Mouse (Mus musculus) heart, adult 8-10 months (tissue): Measurements from ENCODE around the gene Nme4. TPM values are rescaled to one million over a fixed set of nuclear protein-coding genes. Genes with fewer than 3 reads are reported as not detected.
A peak's percentile ranks its signal among the peaks of the same experiment; 100 is the strongest.
"Not testable (repeated sequence)": the region's sequence is repeated elsewhere in the genome, so short reads cannot be mapped to it uniquely, and the experiment has no call there.

Experiments
- DNase-seq: peaks from one replicate; pipeline ENCODE4 v3.0.0; 2022; ENCODE audit warnings: low spot score
- total RNA-seq, 4 experiments: library from RNA; stranded (reverse); gene quantifications; 2 replicates each; pipeline ENCODE4 v1.2.4; 2022

The Nme4 gene
- 1 to 10 TPM; 5.0 to 7.6 (median 5.9) TPM for total RNA-seq

DNA sequence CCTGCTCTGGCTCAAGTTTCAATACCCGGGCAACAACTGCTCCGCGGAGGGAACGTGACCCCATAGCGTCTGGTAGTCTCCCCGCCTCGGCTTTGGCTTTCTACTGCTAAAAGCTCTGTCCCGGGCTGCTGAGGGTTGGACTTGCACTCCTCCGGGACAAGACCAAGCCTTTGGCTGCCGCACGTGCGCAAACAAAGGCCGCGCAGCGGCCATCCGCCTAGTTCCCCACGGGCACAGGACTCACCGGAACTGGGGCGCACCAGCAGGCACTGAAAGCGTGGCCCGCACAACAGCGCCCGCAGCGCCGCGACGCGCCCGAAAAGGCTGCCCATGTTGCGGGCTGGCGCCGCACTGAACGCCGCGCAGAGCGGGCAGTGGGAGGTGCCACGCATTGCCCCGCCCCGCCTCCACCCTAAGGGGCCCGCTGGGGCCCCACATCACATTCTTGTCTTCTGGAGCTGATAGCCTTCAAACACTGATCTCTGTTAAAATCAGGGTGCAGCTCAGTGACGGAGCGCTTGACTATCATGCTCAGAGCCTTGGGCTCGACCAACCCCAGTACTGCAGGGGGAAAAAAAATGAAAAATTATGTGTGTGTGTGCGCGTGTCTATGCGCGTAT is at the start of gene Nme4:
TSS of gene Nme4 (minus strand) at position 482 of the 620 bp plus-strand sequence.
- DNase-seq, result no peak

DNA sequence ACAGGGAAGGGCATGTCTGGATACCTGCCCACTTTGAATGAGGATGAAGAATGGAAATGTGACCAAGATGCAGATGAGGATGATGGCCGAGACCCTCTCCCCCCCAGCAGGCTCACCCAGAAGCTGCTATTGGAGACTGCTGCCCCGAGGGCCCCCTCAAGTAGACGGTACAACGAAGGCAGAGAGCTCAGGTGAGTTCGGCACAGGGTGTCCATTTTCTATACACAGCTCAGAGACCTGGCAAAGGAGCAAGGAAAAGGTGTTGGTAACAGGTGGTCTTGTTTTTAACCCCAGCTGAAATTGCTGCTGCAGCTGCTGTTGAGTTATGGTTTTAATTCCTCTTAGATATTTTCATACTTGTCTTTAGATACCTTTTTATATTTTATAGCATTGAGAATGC is 48.0 kb upstream of the Nme4 start:
- no peak for DNase-seq

DNA sequence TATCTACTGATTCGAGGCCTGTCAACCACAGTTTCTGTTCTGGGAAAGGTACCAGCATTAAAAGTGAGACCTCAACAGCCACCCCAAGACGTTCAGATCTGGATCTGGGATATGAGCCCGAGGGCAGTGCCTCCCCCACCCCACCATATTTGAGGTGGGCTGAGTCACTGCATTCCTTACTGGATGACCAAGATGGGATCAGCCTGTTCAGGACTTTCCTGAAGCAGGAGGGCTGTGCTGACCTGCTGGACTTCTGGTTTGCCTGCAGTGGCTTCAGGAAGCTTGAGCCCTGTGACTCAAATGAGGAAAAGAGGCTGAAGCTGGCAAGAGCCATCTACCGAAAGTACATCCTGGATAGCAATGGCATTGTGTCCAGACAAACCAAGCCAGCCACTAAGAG is 47.4 kb upstream of the Nme4 start:
- no peak for DNase-seq

DNA sequence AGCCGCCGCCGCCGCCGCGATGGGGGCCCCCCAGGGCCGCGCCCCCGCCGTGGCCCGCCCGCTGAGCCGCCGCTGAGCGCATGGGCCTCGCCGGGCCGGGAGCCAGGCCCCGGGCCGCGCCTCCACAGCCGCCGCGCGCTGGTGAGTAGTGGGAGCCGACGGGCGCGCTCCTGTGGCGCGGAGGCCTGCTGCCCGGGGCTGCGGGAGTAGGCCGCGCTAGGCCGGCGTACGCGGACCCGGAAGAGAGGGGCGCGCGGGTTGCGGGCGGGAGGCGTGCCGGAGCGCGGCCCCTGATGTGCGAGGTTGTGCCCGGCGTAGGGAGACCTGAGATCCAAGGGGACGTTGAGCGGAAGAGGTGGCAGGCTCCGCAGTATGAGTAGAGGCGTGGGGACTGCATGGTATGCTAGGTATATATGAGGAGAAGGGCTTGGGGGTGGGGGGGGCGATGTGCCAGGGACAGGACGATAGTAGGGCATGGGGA is 43.5 kb upstream of the Nme4 start:
- no peak for DNase-seq

DNA sequence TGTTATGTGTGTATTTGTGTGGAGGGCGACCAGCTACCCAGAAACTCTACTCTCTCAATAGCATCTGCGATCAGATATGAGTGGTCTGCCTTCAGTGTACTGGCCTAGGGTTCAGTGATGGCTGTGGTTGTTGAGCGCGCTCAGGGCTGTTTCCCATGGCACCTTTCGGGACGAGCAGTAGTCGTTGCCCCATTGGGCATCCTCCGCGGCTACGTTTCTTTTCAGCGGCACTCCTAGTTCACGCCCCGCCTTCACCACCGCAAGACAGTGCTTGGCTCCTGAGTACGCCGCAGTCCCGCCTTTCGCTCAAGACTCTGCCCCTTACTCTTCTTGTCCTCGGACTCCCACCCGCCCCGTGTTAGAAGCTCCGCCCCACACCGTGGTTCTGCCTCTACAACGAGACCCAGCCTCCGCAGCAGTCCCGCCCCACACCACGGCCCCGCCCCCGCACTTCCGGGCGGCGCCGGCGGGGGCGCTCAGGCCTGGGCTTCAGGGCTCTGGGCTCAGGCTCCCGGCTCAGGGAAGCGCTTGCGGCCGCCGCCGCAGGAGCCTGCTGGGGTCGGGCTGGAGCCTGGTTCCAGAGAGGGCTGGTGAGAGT is 42.9 kb upstream of the Nme4 start, which contains the start of gene Axin1:
TSS of gene Axin1 (plus strand) at position 450 of the 598 bp plus-strand sequence.
- peak; percentile 89 for DNase-seq

DNA sequence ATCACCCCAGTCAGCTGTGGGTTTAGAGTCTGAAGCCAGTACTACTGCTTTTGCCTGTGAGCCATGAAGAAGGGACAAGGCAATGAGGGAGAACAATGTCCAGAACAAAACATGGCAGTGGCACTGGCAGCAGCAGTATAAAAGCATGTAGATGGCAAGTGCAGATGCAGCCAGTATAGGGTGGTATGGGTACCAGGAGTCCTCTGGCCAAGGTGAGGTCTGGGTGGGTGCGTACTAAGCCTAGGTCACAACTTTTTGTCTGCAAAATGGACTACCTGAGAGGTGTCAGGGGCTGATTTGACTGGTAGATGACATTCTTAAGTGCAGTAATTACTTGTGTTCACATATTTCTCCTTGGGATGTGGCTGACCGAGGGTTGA is 42.3 kb upstream of the Nme4 start:
- no peak for DNase-seq

DNA sequence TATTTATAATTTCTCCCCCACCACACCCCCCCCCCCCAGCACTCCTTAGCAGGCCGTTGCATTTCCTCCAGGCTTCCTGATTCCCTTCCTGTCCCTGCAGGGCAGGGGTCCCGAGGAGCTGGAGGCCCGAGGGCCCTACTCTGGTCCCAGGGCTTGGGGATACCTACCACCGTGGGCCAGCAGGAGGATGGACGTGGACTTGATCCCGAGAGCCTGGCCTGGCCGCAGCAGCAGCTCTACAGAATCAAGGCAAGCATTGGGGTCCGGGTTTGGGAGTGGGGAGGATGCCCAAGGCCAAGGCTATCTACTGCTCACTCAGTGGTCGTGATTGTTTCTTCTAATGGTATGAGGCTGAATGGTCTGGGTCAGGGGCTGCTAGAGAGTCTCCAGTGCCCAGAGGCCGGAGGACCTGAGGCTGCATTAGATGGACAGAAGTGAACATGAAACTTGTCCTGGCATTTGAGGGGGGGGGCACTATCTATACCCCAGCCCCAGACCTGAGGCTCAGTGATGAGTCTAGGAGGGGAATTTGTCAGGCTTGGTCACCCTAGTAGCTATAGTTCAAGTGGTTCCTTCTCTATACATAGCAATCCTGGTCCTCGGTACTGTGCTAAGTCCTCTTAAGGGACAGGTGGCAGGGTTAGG is 41.8 kb upstream of the Nme4 start:
- no peak for DNase-seq

DNA sequence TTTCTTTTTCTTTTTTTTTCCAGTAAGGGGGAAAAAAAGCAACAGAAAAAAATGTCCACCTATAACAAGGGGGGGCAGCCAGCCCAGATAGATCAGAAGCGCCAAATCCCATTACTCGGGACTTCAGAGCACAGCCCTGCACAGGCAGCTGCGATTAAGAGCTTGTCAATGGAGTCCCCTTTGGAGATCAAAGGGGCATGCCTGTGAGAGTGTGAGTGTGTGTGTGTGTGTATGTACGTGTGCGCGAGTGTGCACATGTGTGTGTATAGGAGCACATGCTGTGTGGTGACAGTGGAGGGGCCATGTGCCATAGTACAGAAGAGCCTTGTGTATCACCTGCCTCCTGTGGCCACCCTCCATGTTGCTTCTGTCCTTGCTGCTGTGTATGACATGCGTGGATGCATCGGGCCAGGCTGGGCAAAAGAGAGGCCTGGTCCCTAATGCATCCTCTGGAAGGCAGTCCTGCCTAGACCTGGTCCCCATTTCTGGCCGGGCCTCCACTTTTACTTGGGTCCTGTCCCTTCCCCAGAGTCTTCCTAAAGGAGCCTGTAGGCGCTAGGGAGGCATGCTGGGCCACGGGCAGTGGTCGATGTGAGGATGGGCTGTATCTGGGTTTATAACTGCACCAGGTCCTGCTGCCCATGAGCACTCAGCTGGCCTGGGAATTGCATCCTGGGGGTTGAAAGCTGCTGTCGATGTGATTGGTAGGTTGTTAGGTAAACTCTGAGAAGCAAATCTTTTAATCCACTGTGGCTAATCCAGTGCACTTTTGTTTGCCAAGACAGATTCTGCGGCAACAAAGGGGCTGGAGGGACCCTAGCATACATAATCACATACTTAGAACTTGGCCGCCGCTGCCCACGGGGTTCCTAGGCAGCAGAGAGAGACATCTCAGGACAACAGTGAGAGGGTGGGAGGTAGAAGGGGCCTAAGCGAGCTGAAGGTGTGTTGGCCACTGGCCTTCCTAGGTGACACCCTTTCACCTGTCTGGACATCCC is 36.8 kb upstream of the Nme4 start:
- no peak for DNase-seq

DNA sequence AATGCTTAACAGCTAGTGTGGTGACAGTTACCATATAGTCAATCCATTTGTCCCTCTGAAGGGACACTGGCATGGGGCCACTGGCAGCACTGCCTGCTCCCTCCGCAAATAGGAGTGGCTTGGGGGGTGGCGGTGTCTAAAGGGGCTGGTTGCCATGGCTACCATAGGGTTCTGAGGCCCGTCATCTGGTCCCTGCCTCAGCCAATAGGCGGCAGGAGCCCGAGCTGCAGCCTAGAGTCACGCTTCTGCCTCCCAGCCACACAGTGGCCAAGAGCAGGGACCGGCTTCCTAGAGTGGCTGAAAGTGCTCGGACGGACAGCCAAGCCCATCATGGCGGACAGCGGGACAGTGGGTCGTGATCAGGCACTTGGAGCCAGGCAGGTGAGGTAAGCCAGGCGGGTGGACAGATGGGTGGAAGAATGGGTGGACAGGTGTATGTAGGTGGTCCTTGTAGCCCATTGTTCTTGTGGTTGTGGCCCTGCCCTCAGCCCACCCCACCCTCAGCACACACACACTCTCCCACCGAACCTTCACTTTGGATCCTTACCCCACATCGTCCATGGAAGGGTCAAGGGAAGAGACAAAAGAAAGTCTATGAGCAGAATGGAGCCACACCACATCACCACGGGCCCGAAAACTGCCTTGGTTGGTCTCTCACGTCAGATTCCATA is 35.8 kb upstream of the Nme4 start:
- no peak for DNase-seq

DNA sequence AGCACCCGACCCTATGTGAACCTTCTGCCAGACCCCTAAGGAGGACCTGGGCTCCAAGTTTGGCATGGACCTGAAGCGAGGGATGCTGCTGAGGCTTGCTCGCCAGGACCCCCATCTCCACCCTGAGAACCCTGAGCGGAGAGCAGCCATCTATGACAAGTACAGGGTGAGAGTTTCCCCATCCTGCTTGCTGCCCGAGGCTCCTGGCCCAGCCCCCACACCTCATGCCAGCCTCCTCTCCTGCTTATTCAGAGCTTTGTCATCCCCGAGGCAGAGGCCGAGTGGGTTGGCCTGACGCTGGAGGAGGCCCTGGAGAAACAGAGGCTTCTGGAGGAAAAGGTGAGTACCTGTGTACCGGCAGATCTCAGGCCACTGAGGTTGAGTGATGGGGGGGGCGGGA is 29.8 kb upstream of the Nme4 start:
- DNase-seq, result no peak

DNA sequence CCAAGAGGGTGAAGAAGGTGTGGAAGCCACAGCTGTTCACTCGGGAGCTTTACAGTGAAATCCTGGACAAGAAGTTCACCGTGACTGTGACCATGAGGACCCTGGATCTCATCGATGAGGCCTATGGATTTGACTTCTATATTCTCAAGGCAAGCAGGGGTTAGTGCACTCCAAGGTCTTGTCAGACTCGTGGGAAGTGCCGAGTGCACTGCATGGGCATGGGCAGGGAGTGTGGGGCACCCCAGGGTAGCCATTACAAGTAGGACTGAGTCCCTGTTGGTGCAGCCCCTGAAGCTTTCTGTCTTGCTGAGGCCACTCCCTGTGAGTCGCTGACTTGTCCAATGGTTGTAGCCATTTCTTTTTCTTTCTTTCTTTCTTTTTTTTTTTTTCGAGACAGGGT is 29.2 kb upstream of the Nme4 start:
- DNase-seq, result no peak

DNA sequence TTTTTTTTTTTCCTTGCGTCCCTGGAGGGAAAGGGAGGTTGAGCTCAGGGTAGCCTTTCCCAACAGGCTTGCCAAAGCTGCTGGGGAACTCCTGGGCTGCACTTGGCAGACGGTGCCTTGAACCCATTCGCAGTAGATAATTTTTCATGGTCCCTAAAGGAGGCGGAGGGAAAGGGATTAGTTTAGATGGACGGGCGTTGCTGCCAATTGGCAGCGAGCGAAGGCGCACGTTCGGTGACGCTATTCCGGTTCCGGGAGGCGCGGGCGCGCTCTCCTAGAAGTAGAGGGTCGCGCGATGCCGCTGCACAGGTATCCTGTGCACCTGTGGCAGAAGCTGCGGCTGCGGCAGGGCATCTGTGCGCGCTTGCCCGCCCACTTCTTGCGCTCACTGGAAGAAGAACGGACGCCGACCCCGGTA is 27.9 kb upstream of the Nme4 start, which contains the start of gene Mrpl28:
TSS of gene Mrpl28 (plus strand) at position 234 of the 418 bp plus-strand sequence.
- DNase-seq, result peak; percentile 91

DNA sequence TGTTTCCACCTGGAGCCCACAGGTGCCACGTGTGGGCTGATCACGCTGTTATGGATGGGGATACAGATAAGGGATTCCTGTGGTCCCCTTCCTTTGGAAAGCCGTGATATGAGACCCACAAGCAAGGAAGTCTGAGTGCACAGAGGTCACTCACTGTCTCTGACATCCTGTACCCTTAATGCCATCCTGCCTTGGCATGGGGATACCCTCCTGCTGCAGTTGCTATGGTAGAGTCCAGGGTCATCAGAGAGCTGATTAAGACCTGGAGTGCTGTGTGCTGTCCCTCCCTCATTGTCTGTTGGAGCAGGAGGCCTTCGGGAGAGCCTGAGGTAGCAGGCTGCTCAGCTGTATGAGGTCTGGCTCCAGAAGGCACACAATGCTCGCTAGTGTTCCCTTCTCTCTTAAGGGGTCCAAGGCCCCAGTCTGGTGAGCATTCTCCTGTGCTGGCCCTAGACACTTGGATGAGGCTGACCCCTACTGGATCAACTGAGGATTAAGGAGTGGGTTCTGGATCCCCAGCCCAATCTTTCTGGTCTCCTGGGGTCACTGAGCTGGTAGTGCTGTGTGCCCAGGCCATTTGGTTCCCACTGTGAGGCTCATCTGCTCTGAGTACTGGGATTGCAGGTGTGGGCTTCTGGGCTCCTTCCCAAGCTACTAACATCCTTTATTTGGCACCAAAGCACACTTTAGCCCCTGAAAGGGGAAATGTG is 27.2 kb upstream of the Nme4 start:
- no peak for DNase-seq

DNA sequence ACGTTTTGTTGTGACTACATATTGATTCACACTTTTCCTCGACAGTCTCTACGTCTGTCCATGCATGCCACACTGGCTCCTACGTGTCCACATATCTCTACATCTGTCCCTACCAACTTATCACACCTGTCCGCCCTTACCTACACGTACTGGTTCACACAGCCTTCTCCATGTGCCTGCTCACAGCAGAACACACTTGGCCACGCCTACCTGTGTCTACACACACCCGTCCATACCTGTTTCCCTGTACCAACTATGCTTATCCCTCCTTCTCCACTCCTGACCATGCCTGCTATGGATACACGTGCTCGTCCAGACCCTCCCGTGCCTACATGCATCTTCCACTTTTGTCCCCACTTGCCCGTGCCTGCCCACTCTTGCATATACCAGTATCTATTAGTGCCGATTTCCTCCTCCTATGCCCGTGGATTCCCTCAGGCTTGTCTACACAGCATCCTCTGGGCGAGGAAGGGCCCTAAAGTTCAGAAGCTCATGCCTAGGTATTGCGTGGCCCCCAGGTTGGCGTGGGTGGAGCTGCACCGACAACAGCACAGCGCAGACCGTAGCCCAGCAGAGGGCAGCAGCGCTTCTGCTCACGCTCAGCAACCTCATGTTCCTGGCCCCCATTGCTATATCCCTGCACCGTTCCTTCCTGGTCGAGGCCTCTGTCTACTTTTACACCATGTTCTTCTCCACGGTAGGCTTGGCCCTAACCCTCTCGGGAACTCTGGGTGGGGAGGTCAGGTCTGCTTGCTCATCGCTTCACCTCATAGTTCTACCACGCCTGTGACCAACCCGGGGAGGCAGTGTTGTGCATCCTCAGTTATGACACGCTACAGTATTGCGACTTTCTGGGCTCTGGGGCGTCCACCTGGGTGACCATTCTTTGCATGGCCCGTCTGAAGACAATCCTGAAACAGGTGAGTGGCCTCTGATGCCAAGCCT is 24.6 kb upstream of the Nme4 start:
- no peak for DNase-seq

DNA sequence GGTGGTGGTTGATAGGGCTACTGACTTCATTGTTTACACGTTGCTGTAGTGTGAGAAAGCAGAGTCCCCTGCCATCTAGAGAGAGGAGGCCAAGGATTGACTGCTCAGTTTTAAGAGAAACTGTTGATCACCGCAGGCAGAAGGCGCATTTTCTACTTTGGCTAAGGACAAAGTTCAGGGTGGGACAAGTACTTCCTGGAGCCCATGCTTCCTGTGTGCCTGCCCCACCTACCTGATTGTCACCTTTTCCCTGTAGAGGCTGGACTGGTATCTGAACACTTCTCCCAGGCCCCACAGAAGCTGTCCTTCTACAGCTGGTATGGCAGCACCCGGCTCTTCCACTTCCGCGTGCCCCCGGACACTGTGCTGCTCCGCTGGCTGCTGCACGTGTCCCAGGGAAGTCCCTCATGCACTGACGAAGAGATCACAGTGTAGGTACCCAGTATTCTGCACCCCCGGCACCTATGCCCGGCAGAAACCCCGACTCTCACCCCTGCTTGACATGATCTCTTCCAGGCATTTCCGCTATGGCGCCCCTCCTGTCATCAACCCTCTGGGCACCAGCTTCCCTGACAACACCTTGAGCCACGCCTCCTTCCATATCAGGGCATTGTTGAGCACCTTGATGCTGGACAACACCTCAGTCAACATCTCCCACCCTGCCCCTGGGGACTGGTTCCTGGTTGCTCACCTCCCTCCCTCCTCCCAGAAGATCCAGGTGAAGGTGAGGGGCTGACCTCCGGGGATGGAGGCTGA is 21.3 kb upstream of the Nme4 start:
- DNase-seq, result no peak

DNA sequence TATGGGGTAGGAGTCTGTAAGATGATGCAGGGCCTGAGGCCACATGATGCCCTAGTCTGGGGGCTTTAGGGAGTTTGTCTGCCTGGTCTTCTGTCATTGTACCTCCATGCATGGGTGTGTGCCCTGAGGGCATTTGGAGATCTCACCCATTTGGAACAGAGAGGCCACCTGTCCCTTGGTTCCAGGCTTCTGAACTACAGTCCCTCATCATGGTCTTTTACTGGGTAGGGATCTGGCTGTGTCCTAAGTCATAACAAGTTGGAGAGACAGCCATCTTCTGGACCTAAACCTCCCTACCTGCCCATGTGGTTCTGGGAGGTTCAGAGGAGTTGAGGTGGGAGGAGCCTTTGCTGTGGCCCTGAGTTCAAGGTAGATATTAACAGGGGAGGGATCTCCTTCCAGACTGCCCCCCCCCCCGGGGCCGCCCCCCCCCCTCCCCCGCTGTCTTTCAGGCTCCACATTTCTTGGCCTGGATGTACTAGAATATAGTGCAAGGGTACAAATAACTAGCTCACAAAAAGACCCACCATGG is 20.6 kb upstream of the Nme4 start:
- DNase-seq, result no peak

DNA sequence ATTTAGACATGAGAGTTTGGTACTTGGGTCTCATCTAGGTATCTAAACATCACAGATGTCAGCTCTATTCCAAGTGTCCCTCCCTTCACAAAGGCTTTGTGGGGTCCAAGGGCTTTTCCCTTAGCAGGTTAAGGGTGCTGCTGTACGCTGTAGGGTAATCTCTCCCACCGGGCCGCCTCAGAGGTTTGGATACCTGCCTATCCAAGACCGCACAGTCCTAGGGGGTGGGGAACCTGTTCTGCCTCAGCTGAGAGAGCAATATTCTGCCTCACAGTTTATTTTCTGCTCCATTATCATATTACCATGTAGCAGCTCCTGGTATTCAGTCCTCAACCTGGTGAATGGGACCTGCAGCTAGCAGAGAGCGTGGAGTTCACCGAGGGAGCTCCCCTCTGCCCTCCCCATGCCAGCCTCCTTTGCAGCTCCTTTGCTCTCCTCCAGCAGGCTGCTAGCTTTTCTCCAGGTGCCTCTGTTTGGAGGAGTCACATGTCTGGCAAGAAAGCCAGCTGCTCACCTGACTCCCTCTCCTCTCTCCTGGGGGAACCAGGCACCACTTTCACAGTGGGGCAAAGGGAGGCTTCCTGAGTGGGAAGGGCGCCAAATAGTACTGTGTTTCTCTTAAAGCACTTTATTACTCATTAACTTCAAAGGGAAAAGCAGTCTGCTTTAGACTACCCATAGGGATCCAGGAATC is 19.9 kb upstream of the Nme4 start:
- no peak for DNase-seq

DNA sequence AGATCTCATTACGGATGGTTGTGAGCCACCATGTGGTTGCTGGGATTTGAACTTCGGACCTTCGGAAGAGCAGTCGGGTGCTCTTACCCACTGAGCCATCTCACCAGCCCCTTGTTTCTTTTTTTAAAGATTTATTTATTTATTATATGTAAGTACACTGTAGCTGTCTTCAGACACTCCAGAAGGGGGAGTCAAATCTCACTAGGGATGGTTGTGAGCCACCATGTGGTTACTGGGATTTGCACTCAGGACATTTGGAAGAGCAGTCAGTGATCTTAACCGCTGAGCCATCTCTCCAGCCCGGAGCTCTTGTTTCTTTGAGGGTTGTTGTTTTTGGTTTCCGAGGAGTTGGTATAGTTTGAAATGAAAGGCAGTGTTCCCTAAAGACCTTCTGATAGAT is 19.1 kb upstream of the Nme4 start:
- not testable (repeated sequence) for DNase-seq
